Mouse (Mus musculus) intestine, embryonic 14.5 days (tissue): ENCODE data around the gene Dlk2. TPM values are rescaled to one million over a fixed set of nuclear protein-coding genes. Genes with fewer than 3 reads are reported as not detected.

Source experiments
- ATAC-seq: fragments of 200-750 bp; cut with Nextera tagmentation; replicated peaks from 2 replicates; pipeline ENCODE4 v1.8.0; 2017; ENCODE audit warnings: low read depth, moderate number of reproducible peaks, moderate TSS enrichment, moderate library complexity; ENCODE audit not compliant: low FRiP score, low TSS enrichment
- DNase-seq: peaks from one replicate; pipeline ENCODE4 v3.0.0-alpha.2; 2018; ENCODE audit warnings: low spot score
- H3K27ac ChIP-seq: fragments of 300-500 bp; sonication (generic); 2 replicates; pipeline ENCODE4 v1.5.1; 2014; ENCODE audit warnings: low read depth, mild to moderate bottlenecking, control low read depth
- H3K27me3 ChIP-seq: fragments of 300-500 bp; sonication (generic); replicated peaks from 2 replicates; pipeline ENCODE4 v1.6.1; 2014; ENCODE audit warnings: low read length, control low read depth; ENCODE audit not compliant: control insufficient read depth, insufficient read depth
- H3K36me3 ChIP-seq: fragments of 300-500 bp; sonication (generic); 2 replicates; pipeline ENCODE4 v1.6.1; 2014; ENCODE audit warnings: low read length, control low read depth; ENCODE audit not compliant: control insufficient read depth, insufficient read depth
- H3K4me1 ChIP-seq: fragments of 300-500 bp; sonication (generic); replicated peaks from 2 replicates; pipeline ENCODE4 v1.6.1; 2014; ENCODE audit warnings: low read length, control low read depth, mixed read lengths; ENCODE audit not compliant: control insufficient read depth, insufficient read depth
- H3K4me2 ChIP-seq: fragments of 300-500 bp; sonication (generic); 2 replicates; pipeline ENCODE4 v1.6.1; 2014; ENCODE audit warnings: low read length
- H3K4me3 ChIP-seq: fragments of 300-500 bp; sonication (generic); 2 replicates; pipeline ENCODE4 v1.5.1; 2014; ENCODE audit warnings: low read depth, low read length, control low read depth, mixed read lengths
- H3K9ac ChIP-seq: fragments of 300-500 bp; sonication (generic); 2 replicates; pipeline ENCODE4 v1.6.1; 2014; ENCODE audit warnings: mild to moderate bottlenecking, low read length
- H3K9me3 ChIP-seq: fragments of 300-500 bp; sonication (generic); 2 replicates; pipeline ENCODE4 v1.6.1; 2016; ENCODE audit warnings: low read length, control low read depth; ENCODE audit not compliant: control insufficient read depth
- WGBS: fragments of 180-500 bp; shearing (Covaris S2); extraction: QIAGEN DNeasy Blood & Tissue Kit; methylation state at CpG from one replicate; pipeline ENCODE4 v1.1.7; 2014; 5-methylcytosine and 5-hydroxymethylcytosine counted together
- polyA plus RNA-seq: library from polyadenylated mRNA; unstranded; fragments of >200 nt; fragmentation: Nextera tagmentation; extraction: Ambion mirVana; gene quantifications from 2 replicates; pipeline ENCODE4 v1.2.1, GENCODE M21; 2014

Dlk2 gene
- polyA plus RNA-seq, 1 experiment from 2014 or later, result 0.58 TPM

GRCm38 (mm10) chr17:46297028-46297363 is 225 bp upstream of the Dlk2 start:
- no peak for DNase-seq
- H3K27ac ChIP-seq, result no peak overlapping the region
- no peaks in the 10 kb centered on the region for H3K36me3 ChIP-seq
- 11% methylated on average over 6 of the region's 6 CpGs for whole genome bisulfite sequencing
- peak overlapping the region; percentile 47 for H3K4me3 ChIP-seq
- peaks cover 67% of the 10 kb centered on the region for H3K27me3 ChIP-seq
- no peak overlapping the region for H3K9ac ChIP-seq
- H3K9me3 ChIP-seq, result no peaks in the 10 kb centered on the region
- ATAC-seq, result no peak
- H3K4me1 ChIP-seq, result peaks cover 3% of the 10 kb centered on the region; the same call in 1 of the 2 replicates
- peak overlapping the region; percentile 100 for H3K4me2 ChIP-seq

DNA sequence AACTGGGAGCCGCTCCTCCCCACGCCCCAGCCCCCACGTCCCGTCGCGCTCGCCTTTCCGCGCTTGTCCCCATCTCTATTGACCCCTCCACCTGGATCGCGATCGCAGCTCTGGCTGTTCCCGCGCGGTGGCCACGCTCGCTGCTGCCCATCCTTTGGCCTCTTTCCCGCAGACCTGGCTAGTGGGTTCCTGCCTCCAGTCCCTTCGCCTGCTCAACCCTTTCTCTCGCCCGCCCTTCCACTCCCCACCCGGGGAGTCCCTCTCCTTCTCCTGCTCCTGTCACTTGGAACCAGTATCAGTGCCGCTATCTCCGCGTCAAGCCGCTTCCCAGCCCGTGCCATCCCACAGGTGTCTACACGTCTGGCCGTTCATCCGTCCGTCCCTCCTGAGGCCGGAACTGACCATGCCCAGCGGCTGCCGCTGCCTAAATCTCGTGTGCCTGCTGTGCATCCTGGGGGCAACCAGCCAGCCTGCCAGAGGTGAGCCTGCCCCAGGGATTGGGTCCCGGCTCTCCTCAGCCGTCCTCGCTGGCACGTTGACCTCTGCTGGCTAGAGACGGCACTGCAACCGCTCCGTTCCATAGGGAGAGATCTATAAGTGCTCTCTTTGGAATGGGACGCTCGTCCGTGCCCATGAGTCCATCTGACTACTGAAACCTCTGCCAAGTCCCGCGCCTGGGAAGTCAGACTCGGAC is 1.1 kb downstream of the Dlk2 start:
- no peaks in the 10 kb centered on the region for H3K36me3 ChIP-seq
- under 1% methylated on average over 36 of the region's 48 CpGs for WGBS
- peak overlapping the region; percentile 47 for H3K4me3 ChIP-seq
- peak overlapping the region; percentile 32 for H3K9ac ChIP-seq
- H3K9me3 ChIP-seq, result no peaks in the 10 kb centered on the region
- peak overlapping the region; percentile 100 for H3K4me2 ChIP-seq
- DNase-seq (peak; percentile 97), ATAC-seq (peak; percentile 81)
- peaks cover 62% of the 10 kb centered on the region for H3K27me3 ChIP-seq
- peaks cover 3% of the 10 kb centered on the region; the same call in 1 of the 2 replicates for H3K4me1 ChIP-seq
- no peak overlapping the region for H3K27ac ChIP-seq

GRCm38 (mm10) chr17:46301892-46302291 is 4.7 kb downstream of the Dlk2 start:
- ATAC-seq (no peak), DNase-seq (no peak)
- Histone ChIP-seq H3K27me3 (peaks cover 32% of the 10 kb centered on the region), H3K9me3 (no peaks in the 10 kb centered on the region), H3K27ac (no peak overlapping the region), H3K36me3 (no peaks in the 10 kb centered on the region), H3K9ac (no peak overlapping the region), H3K4me1 (peaks cover 3% of the 10 kb centered on the region; the same call in 1 of the 2 replicates), H3K4me2 (no peak overlapping the region), H3K4me3 (no peak overlapping the region)
- WGBS, result 74% methylated on average over 12 of the region's 12 CpGs

DNA sequence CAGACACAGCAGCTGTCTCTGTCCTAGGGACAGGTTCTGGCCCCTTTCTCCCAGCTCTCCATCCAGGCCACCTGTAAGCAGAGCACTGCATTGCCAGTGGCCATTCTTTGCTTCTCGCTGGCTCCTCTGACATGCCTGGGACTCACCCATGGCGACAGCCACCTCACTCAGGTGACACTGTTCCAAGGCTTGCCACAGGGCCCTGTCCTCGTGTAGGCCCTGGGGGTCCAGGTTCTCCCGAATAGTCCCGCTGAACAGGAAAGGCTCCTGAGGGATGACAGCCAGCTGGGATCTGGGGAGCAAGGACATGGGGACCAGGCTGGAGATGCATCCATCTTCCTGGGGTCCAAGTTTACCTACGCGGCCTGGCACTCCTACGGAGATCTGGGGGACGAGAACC is 7.0 kb downstream of the Dlk2 start:
- H3K9ac ChIP-seq, result no peak overlapping the region
- H3K4me3 ChIP-seq, result no peak overlapping the region
- H3K36me3 ChIP-seq, result no peaks in the 10 kb centered on the region
- 91% methylated on average over 9 of the region's 9 CpGs for WGBS
- H3K9me3 ChIP-seq, result no peaks in the 10 kb centered on the region
- DNase-seq, result no peak
- H3K4me2 ChIP-seq, result no peak overlapping the region
- no peak overlapping the region for H3K27ac ChIP-seq
- H3K4me1 ChIP-seq, result no peaks in the 10 kb centered on the region
- ATAC-seq, result no peak
- peaks cover 10% of the 10 kb centered on the region; the same call in 1 of the 2 replicates for H3K27me3 ChIP-seq

DNA sequence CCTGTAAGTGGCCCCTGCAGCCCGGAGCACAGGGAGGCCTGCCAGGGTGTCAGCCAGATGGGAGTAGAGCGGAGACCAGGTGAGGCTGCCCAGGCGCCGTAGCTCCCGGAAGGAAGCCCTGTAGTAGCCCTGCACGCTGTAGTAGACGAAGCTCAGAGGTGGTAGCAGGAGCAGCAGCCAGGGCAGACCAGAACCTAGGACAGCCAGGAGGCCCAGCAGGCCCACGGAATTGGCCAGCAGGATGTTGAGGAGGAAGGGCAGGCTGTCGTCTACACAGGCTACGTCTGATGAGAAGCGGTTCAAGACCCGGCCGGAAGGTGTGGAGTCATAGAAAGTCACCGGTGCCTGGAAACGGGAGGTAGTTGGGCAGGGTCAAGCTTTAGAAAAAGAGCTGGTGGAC is 9.7 kb downstream of the Dlk2 start:
- DNase-seq (no peak), ATAC-seq (no peak)
- Histone ChIP-seq H3K36me3 (no peaks in the 10 kb centered on the region), H3K9ac (no peak overlapping the region), H3K27me3 (no peaks in the 10 kb centered on the region), H3K4me2 (no peak overlapping the region), H3K27ac (no peak overlapping the region), H3K4me1 (no peaks in the 10 kb centered on the region), H3K9me3 (no peaks in the 10 kb centered on the region), H3K4me3 (no peak overlapping the region)
- WGBS, result 90% methylated on average over 15 of the region's 15 CpGs

GRCm38 (mm10) chr17:46309835-46310234 is 12.6 kb downstream of the Dlk2 start:
- no peak overlapping the region for H3K4me3 ChIP-seq
- no peaks in the 10 kb centered on the region for H3K36me3 ChIP-seq
- H3K4me2 ChIP-seq, result no peak overlapping the region
- ATAC-seq (no peak), DNase-seq (no peak)
- WGBS, result 77% methylated on average over 12 of the region's 12 CpGs
- no peaks in the 10 kb centered on the region for H3K9me3 ChIP-seq
- H3K27me3 ChIP-seq, result no peaks in the 10 kb centered on the region
- no peak overlapping the region for H3K9ac ChIP-seq
- H3K4me1 ChIP-seq, result no peaks in the 10 kb centered on the region
- no peak overlapping the region for H3K27ac ChIP-seq

DNA sequence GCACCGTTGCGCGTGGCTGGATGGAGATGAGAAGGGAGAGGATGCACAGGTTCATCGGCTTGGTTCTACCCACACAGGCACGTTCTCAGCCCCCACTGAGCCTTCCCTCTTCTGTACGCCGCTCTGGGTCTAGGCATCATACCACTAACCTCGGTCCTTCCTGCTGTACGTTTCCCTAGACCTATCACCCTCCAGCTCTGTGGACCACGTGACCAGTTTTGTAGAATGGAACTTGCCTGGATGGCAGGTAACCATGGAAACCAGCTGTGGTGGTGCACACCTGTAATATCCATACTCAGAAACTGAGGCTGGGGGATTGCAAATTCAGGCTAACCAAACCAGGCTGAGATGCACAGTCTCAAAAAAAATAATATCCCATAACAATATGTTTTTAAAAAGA is 13.3 kb downstream of the Dlk2 start:
- H3K27me3 ChIP-seq, result no peaks in the 10 kb centered on the region
- no peak overlapping the region for H3K27ac ChIP-seq
- no peaks in the 10 kb centered on the region for H3K4me1 ChIP-seq
- no peak overlapping the region for H3K4me2 ChIP-seq
- DNase-seq, result no peak
- 88% methylated on average over 10 of the region's 10 CpGs for WGBS
- H3K9ac ChIP-seq, result no peak overlapping the region
- no peak for ATAC-seq
- no peaks in the 10 kb centered on the region for H3K9me3 ChIP-seq
- no peaks in the 10 kb centered on the region for H3K36me3 ChIP-seq
- no peak overlapping the region for H3K4me3 ChIP-seq

- 87% methylated on average over 9 of the region's 9 CpGs for WGBS
- Histone ChIP-seq H3K4me3 (no peak overlapping the region), H3K4me2 (no peak overlapping the region), H3K4me1 (no peaks in the 10 kb centered on the region), H3K27ac (no peak overlapping the region), H3K27me3 (no peaks in the 10 kb centered on the region), H3K9ac (no peak overlapping the region), H3K9me3 (no peaks in the 10 kb centered on the region), H3K36me3 (no peaks in the 10 kb centered on the region)
- DNase-seq (no peak), ATAC-seq (no peak)
Observed at GRCm38 (mm10) chr17:46313135-46313715, 16.0 kb downstream of the Dlk2 start.

DNA sequence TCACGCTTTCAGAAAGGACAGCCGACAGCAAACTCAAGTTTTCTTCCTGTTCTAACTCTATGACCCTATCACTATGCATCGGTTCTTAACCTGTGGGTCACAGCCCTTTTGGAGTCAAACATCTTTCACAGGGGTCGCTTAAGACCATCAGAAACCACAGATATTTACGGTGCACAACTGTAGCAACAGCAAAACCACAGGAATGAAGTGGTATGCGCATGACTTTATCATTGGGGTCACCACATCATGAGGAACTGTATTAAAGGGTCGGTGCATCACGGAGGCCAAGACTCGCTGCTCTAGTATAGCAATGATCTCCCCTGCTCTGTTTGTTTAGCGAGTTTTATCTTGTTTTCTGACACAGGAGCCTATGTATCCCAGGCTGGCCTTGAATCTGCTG is 18.6 kb downstream of the Dlk2 start:
- no peak overlapping the region for H3K27ac ChIP-seq
- H3K4me1 ChIP-seq, result no peaks in the 10 kb centered on the region
- no peak overlapping the region for H3K4me3 ChIP-seq
- no peaks in the 10 kb centered on the region for H3K9me3 ChIP-seq
- H3K27me3 ChIP-seq, result no peaks in the 10 kb centered on the region
- H3K9ac ChIP-seq, result no peak overlapping the region
- no peak overlapping the region for H3K4me2 ChIP-seq
- DNase-seq (no peak), ATAC-seq (no peak)
- no peaks in the 10 kb centered on the region for H3K36me3 ChIP-seq
- 86% methylated on average over 10 of the region's 10 CpGs for WGBS
